Mouse (Mus musculus) heart, embryonic 11.5 days (tissue): ENCODE results near the gene Hibadh. TPM values are rescaled to one million over a fixed set of nuclear protein-coding genes. Genes with fewer than 3 reads are reported as not detected.

Experiments used
- polyA plus RNA-seq: library from polyadenylated mRNA; unstranded; fragments of >200 nt; fragmentation: Nextera tagmentation; extraction: Ambion mirVana; gene quantifications from 2 replicates; pipeline ENCODE4 v1.2.1, GENCODE M21; 2014

Gene Hibadh
- polyA plus RNA-seq, 1 experiment from 2014 or later: 86.9 TPM

Other genes starting within 250 kb of the Hibadh start
- gene Tax1bp1, start 73.3 kb upstream of the Hibadh start, polyA plus RNA-seq: 92.5 and 100 TPM in 2 replicates